Mouse (Mus musculus) heart, adult 2 months (tissue): ENCODE data around the gene Ptbp2.

Experiments used
- EP300 ChIP-seq: fragments of 200-500 bp; IDR thresholded peaks from 2 replicates; pipeline ENCODE4 v1.6.1; 2011; ENCODE audit warnings: low read depth, low read length, control low read depth; ENCODE audit not compliant: insufficient read depth
- POLR2A ChIP-seq: fragments of 200-500 bp; IDR thresholded peaks from 2 replicates; pipeline ENCODE4 v1.6.1; 2011; ENCODE audit warnings: mild to moderate bottlenecking, low read depth, low read length, control low read depth; ENCODE audit not compliant: insufficient read depth

GRCm38 (mm10) chr3:119776129-119776528 is 8.1 kb downstream of the Ptbp2 start:
- TF ChIP-seq POLR2A = no peak
- TF ChIP-seq EP300 = no peak
